Mouse (Mus musculus) thymus, postnatal 0 days (tissue): ENCODE measurements around the gene Smc5. TPM values are rescaled to one million over a fixed set of nuclear protein-coding genes. Genes with fewer than 3 reads are reported as not detected.

ENCODE experiments used
- polyA plus RNA-seq: library from polyadenylated mRNA; unstranded; fragments of >200 nt; fragmentation: Nextera tagmentation; extraction: Ambion mirVana; gene quantifications from 2 replicates; pipeline ENCODE4 v1.2.1, GENCODE M21; 2015

Gene Smc5
- polyA plus RNA-seq, 1 experiment from 2014 or later: 27.9 TPM

Other genes starting within 250 kb of the Smc5 start
- 2.7 and 2.8 TPM in 2 replicates for gene Klf9, start 132.7 kb downstream of the Smc5 start, polyA plus RNA-seq
- 0.07 and 0.17 TPM in 2 replicates for gene Mamdc2, start 174.5 kb upstream of the Smc5 start, polyA plus RNA-seq